Comparison of ENCODE assay signal across 8 mouse cellular contexts in the genomic region with DNA sequence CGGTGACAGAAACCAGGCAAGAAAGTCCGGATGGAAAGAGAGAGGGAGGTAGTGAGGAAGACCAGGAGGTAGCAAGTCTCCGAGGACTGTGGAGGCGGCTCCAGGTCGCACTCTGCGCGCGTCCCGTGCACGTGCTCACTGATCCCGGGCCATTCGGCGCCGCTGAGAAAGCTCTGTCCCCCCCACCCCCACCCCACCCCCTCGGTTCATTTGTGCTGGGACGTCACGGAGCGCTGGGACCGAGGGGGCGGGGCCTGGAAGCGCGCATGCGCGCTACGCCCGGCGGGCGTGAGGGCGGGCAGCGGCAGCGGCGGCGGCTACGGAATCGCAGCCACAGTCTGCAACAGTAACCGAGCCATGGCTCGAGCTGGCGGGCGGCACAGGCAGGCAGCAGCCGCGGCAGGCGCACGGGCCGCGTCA. TPM values are rescaled to one million over a fixed set of nuclear protein-coding genes. Genes with fewer than 3 reads are reported as not detected.
DNase-seq lines count a peak whose midpoint lies in the region; ATAC-seq lines count a peak whose summit lies in the region.

A gene (plus strand): TSS at position 361 of the 420 bp plus-strand sequence.

- peak within 1 kb of the TSS; percentile 56 for H3K9ac ChIP-seq in forebrain, embryonic 12.5 days
- peak within 1 kb of the TSS; percentile 70 for H3K9ac ChIP-seq in stomach, embryonic 16.5 days (ENCODE audit: low read length)

- ATAC-seq in forebrain, embryonic 12.5 days (ENCODE audit: low FRiP score) = peak; percentile 73
- peak; percentile 75 for ATAC-seq in stomach, embryonic 16.5 days (ENCODE audit: insufficient read depth, low FRiP score)

- peak; percentile 94 for DNase-seq in heart, adult 11 months
- no peak for DNase-seq in heart, adult 8-10 months (ENCODE audit: low spot score)
- DNase-seq in ZHBTc4 (ENCODE audit: low read depth, low spot score) = peak; percentile 88
- DNase-seq in induced T-regulatory cell, adult 2 months (ENCODE audit: low read depth) = peak; percentile 41
- DNase-seq in lung, postnatal 10 days = peak; percentile 42
- DNase-seq in thymus, adult 18-20 months = no peak

- H3K36me3 ChIP-seq in forebrain, embryonic 12.5 days (replicated peaks) = no peaks in the 10 kb centered on the region
- no peaks in the 10 kb centered on the region for H3K36me3 ChIP-seq in stomach, embryonic 16.5 days (ENCODE audit: control insufficient read depth, insufficient read depth, low read length)

- no peaks in the 10 kb centered on the region for H3K9me3 ChIP-seq in forebrain, embryonic 12.5 days
- H3K9me3 ChIP-seq in stomach, embryonic 16.5 days (replicated peaks; ENCODE audit: control insufficient read depth, low read length) = no peaks in the 10 kb centered on the region

- peaks cover 41% of the 10 kb centered on the region for H3K4me1 ChIP-seq in forebrain, embryonic 12.5 days
- H3K4me1 ChIP-seq in stomach, embryonic 16.5 days (ENCODE audit: control insufficient read depth, insufficient read depth, low read length) = peaks cover 8% of the 10 kb centered on the region; the same call in 1 of the 2 replicates

- H3K27ac ChIP-seq in forebrain, embryonic 12.5 days = 0 out of 2 replicates have a peak within 1 kb of the TSS, but pooled peaks have one; percentile 19
- no peak within 1 kb of the TSS for H3K27ac ChIP-seq in stomach, embryonic 16.5 days (ENCODE audit: low read length)

- WGBS in forebrain, embryonic 12.5 days = under 1% methylated on average over 43 of the region's 45 CpGs
- under 1% methylated on average over 45 of the region's 45 CpGs for WGBS in stomach, embryonic 16.5 days

- peak within 1 kb of the TSS; percentile 78 for H3K4me2 ChIP-seq in forebrain, embryonic 12.5 days
- H3K4me2 ChIP-seq in stomach, embryonic 16.5 days (ENCODE audit: low read depth, low read length) = peak within 1 kb of the TSS; percentile 98

- H3K4me3 ChIP-seq in forebrain, embryonic 12.5 days (replicated peaks) = peak within 1 kb of the TSS; percentile 52
- peak within 1 kb of the TSS; percentile 59 for H3K4me3 ChIP-seq in stomach, embryonic 16.5 days (replicated peaks; ENCODE audit: low read length)

- H3K27me3 ChIP-seq in forebrain, embryonic 12.5 days = peaks cover 98% of the 10 kb centered on the region
- H3K27me3 ChIP-seq in stomach, embryonic 16.5 days (ENCODE audit: control insufficient read depth, insufficient read depth, low read length) = peaks cover 96% of the 10 kb centered on the region

RNA-seq across cellular contexts. Expression of the gene that starts here (rescaled TPM):
- not detected for total RNA-seq in heart, adult 8-10 months (2022)
- polyA plus RNA-seq in forebrain, embryonic 12.5 days (2016; fragmentation: Nextera tagmentation; extraction: Ambion mirVana) = 2.7 TPM in 2 replicates
- 1.5 and 2.0 TPM in 2 replicates for polyA plus RNA-seq in stomach, embryonic 16.5 days (2015; fragmentation: Nextera tagmentation; extraction: Ambion mirVana)

Comparison
In these comparisons a context has a peak if more than half of its experiments do, and no peak if none do; other contexts are left out.
1. DNase-seq: peak in heart, adult 11 months (single experiment), ZHBTc4 (single experiment), induced T-regulatory cell, adult 2 months (single experiment) and lung, postnatal 10 days (single experiment); none in heart, adult 8-10 months (single experiment) and thymus, adult 18-20 months (0 of 2).